Mouse (Mus musculus): Measurements from ENCODE around the gene Mlf1.

GRCm38 (mm10) chr3:67372194-67372593 is 1.7 kb upstream of the Mlf1 start:
- no peak for TF ChIP-seq CTCF (IDR thresholded peaks at IDR 0.05; ENCODE audit: control insufficient read depth, insufficient read depth, low read length)
- TF ChIP-seq POLR2A (IDR thresholded peaks at IDR 0.05; ENCODE audit: borderline replicate concordance, control insufficient read depth, low read depth, low read length) = no peak
